Comparison of ENCODE assay signal across 9 mouse cellular contexts in the genomic region with DNA sequence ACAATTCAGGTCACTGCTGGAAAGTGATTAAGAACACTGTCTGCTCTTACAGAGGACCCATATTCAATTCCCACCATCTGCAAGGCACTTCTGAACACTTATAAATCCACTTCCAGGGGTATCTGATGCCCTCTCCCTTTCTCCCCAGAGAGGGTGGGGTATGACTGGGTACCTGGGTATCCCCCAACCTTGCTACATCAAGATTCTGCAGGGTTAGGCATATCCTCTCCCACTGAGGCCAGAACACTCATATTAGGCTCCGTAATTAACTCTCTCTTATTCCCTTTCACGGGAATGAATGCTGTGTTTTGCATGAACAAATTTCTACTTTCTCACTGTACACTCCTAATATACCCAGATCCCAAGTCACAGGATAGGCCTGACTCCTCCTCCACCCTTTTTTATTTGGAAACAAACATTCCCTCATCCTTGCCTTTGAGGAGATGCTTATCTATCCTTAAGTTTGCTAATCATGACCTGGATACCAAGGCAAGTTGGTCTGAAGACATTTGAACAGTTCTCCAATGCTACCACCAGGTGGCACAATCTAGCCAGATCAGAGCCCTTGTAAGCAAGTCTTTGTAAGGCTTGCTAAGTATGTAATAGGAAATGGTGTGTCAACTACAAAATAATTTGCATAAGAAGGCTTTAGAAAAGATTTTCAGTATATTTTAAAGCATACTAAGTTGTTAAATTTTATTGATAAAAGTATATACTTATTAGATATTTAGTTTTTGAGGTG.
DNase-seq lines count a peak whose midpoint lies in the region; ATAC-seq lines count a peak whose summit lies in the region.
"Had no signal": no experiment of that assay in that cellular context is flagged by ENCODE, and none has a peak within 500 bp of the region (broad histone marks: within the 10 kb centered on the region; RNA-seq: fewer than 3 reads in every experiment).

No protein-coding gene starts in this region.

- no peak overlapping the region for H3K9ac ChIP-seq in kidney, embryonic 15.5 days
- H3K9ac ChIP-seq in embryonic facial prominence, embryonic 14.5 days (ENCODE audit: low read depth, low read length): no peak overlapping the region
- H3K9ac ChIP-seq in hindbrain, embryonic 14.5 days: no peak overlapping the region
- H3K9ac ChIP-seq in midbrain, embryonic 12.5 days (replicated peaks): no peak overlapping the region
- H3K9ac ChIP-seq: embryonic facial prominence, embryonic 12.5 days had no signal

- peak; percentile 19 for DNase-seq in kidney, adult 11 months
- DNase-seq in adrenal gland, adult 18-20 months (ENCODE audit: low spot score in 2 of 2): peak; percentile 44 to 45
- DNase-seq in embryonic facial prominence, embryonic 14.5 days (ENCODE audit: low spot score): peak; percentile 76
- peak; percentile 77 for DNase-seq in hindbrain, embryonic 14.5 days (ENCODE audit: low spot score)
- DNase-seq in layer of hippocampus, postnatal 10 days (ENCODE audit: low spot score in 2 of 2): peak; percentile 55 to 67
- DNase-seq in splenic B cell, adult 2 months (ENCODE audit: low read depth, low spot score): peak; percentile 62

- H3K27ac ChIP-seq in kidney, embryonic 15.5 days: no peak overlapping the region
- no peak overlapping the region for H3K27ac ChIP-seq in embryonic facial prominence, embryonic 14.5 days (replicated peaks; ENCODE audit: low read depth, low read length)
- no peak overlapping the region for H3K27ac ChIP-seq in hindbrain, embryonic 14.5 days
- no peak overlapping the region for H3K27ac ChIP-seq in midbrain, embryonic 12.5 days (replicated peaks)
- H3K27ac ChIP-seq: embryonic facial prominence, embryonic 12.5 days had no signal

- H3K36me3 ChIP-seq in kidney, embryonic 15.5 days: no peaks in the 10 kb centered on the region
- H3K36me3 ChIP-seq in embryonic facial prominence, embryonic 14.5 days (ENCODE audit: control insufficient read depth, insufficient read depth, low read length): no peaks in the 10 kb centered on the region
- H3K36me3 ChIP-seq in hindbrain, embryonic 14.5 days (replicated peaks; ENCODE audit: control insufficient read depth, insufficient read depth): no peaks in the 10 kb centered on the region
- H3K36me3 ChIP-seq in midbrain, embryonic 12.5 days: no peaks in the 10 kb centered on the region
- no peaks in the 10 kb centered on the region for H3K36me3 ChIP-seq in splenic B cell, adult 2 months (ENCODE audit: control insufficient read depth, insufficient read depth, low read length, poor library complexity, severe bottlenecking)
- H3K36me3 ChIP-seq: embryonic facial prominence, embryonic 12.5 days had no signal

- H3K9me3 ChIP-seq in kidney, embryonic 15.5 days (replicated peaks): no peaks in the 10 kb centered on the region
- H3K9me3 ChIP-seq in embryonic facial prominence, embryonic 14.5 days (ENCODE audit: control insufficient read depth, low read length): no peaks in the 10 kb centered on the region
- H3K9me3 ChIP-seq in hindbrain, embryonic 14.5 days (ENCODE audit: control insufficient read depth, low read length): no peaks in the 10 kb centered on the region
- no peaks in the 10 kb centered on the region for H3K9me3 ChIP-seq in midbrain, embryonic 12.5 days
- H3K9me3 ChIP-seq: embryonic facial prominence, embryonic 12.5 days had no signal

- no peak overlapping the region for H3K4me3 ChIP-seq in kidney, embryonic 15.5 days (replicated peaks)
- H3K4me3 ChIP-seq in embryonic facial prominence, embryonic 14.5 days (ENCODE audit: low read depth, low read length): no peak overlapping the region
- no peak overlapping the region for H3K4me3 ChIP-seq in hindbrain, embryonic 14.5 days (replicated peaks; ENCODE audit: low read length)
- H3K4me3 ChIP-seq in midbrain, embryonic 12.5 days: no peak overlapping the region
- H3K4me3 ChIP-seq: embryonic facial prominence, embryonic 12.5 days had no signal

- 88% methylated on average over 2 of the region's 2 CpGs for WGBS in kidney, embryonic 15.5 days
- WGBS in embryonic facial prominence, embryonic 14.5 days: 83% methylated on average over 2 of the region's 2 CpGs
- 93% methylated on average over 2 of the region's 2 CpGs for WGBS in hindbrain, embryonic 14.5 days
- 80% methylated on average over 2 of the region's 2 CpGs for WGBS in midbrain, embryonic 12.5 days

- H3K4me1 ChIP-seq in kidney, embryonic 15.5 days: no peaks in the 10 kb centered on the region
- no peaks in the 10 kb centered on the region for H3K4me1 ChIP-seq in embryonic facial prominence, embryonic 14.5 days (ENCODE audit: control insufficient read depth, insufficient read depth, low read length)
- H3K4me1 ChIP-seq in hindbrain, embryonic 14.5 days (replicated peaks; ENCODE audit: control insufficient read depth, insufficient read depth, low read length): no peaks in the 10 kb centered on the region
- H3K4me1 ChIP-seq in midbrain, embryonic 12.5 days: no peaks in the 10 kb centered on the region
- H3K4me1 ChIP-seq: embryonic facial prominence, embryonic 12.5 days had no signal

- H3K27me3 ChIP-seq in kidney, embryonic 15.5 days: no peaks in the 10 kb centered on the region
- no peaks in the 10 kb centered on the region for H3K27me3 ChIP-seq in embryonic facial prominence, embryonic 14.5 days (replicated peaks; ENCODE audit: control insufficient read depth, insufficient read depth, low read length)
- H3K27me3 ChIP-seq in hindbrain, embryonic 14.5 days (ENCODE audit: control insufficient read depth, insufficient read depth, low read length): no peaks in the 10 kb centered on the region
- H3K27me3 ChIP-seq in midbrain, embryonic 12.5 days: no peaks in the 10 kb centered on the region
- H3K27me3 ChIP-seq in splenic B cell, adult 2 months (ENCODE audit: control insufficient read depth, insufficient read depth, low read length, poor library complexity, severe bottlenecking): no peaks in the 10 kb centered on the region; the same call in 1 of the 2 replicates
- H3K27me3 ChIP-seq: embryonic facial prominence, embryonic 12.5 days had no signal

- no peak overlapping the region for H3K4me2 ChIP-seq in kidney, embryonic 15.5 days
- no peak overlapping the region for H3K4me2 ChIP-seq in embryonic facial prominence, embryonic 14.5 days (ENCODE audit: low read depth, low read length)
- H3K4me2 ChIP-seq in hindbrain, embryonic 14.5 days (replicated peaks): no peak overlapping the region
- H3K4me2 ChIP-seq in midbrain, embryonic 12.5 days (replicated peaks): no peak overlapping the region
- H3K4me2 ChIP-seq: embryonic facial prominence, embryonic 12.5 days had no signal

- no peak for ATAC-seq in kidney, embryonic 15.5 days (replicated peaks; ENCODE audit: low FRiP score)
- no peak for ATAC-seq in embryonic facial prominence, embryonic 14.5 days (ENCODE audit: low read depth)
- ATAC-seq in hindbrain, embryonic 14.5 days (ENCODE audit: low FRiP score): peak; percentile 77; the same call in 1 of the 2 replicates
- peak; percentile 78 for ATAC-seq in midbrain, embryonic 12.5 days (ENCODE audit: low FRiP score, low read depth)

Comparison
In these comparisons a context has a peak if more than half of its experiments do, and no peak if none do; other contexts are left out.
1. DNase-seq: peak in every context shown above with its lines; median percentile 77 in hindbrain, embryonic 14.5 days; 76 in embryonic facial prominence, embryonic 14.5 days; 62 in splenic B cell, adult 2 months; 61 in layer of hippocampus, postnatal 10 days; 44 in adrenal gland, adult 18-20 months; 19 in kidney, adult 11 months.
2. ATAC-seq: peak in hindbrain, embryonic 14.5 days (single experiment) and midbrain, embryonic 12.5 days (single experiment); none in kidney, embryonic 15.5 days (single experiment) and embryonic facial prominence, embryonic 14.5 days (single experiment).